Mouse (Mus musculus) retina, postnatal 7 days (tissue): ENCODE results near the gene Tmem190.
"Not testable (repeated sequence)": the region's sequence is repeated elsewhere in the genome, so short reads cannot be mapped to it uniquely, and the experiment has no call there.

Experiments
- DNase-seq: peaks from one replicate; pipeline ENCODE4 v3.0.0-alpha.2; 2012; ENCODE audit warnings: low read depth, low spot score

Gene Tmem190

GRCm38 (mm10) chr7:4812303-4813104, 29.8 kb downstream of the Tmem190 start, which contains the start of gene Ube2s:
Ube2s (minus strand) TSS chr7:4812590.
- peak; percentile 99 for DNase-seq

DNA sequence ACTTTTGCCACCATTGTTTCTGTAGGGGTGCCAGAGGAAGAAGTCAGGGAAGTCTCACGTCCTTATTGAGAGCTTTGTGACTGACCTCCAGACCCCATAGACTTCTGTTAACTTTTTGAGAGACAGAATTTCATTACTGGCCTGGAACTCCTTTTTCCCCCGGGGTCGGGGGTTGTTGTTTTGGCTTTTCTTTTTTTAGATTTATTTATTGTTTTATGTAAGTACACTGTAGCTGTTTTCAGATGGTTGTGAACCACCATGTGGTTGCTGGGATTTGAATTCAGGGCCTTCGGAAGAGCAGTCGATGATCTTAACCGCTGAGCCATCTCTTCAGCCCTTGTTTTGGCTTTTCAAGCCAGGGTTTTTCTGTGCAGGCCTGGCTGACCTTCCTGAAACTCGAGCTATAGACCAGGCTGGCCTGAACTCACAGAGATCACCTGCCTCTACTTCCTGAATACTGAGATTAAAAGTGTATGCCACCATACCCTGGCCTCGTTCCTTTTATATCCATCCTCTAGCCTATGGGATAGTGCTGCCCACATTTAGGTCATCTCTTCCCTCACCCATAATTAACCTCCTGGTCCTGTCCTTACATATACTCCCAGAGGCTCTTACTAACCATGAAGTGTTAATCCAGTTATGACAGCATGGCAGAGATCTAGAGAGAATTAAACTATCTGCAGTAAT, 30.5 kb downstream of the Tmem190 start:
- DNase-seq, result no peak

GRCm38 (mm10) chr7:4816559-4816958, 33.8 kb downstream of the Tmem190 start:
- DNase-seq, result no peak

GRCm38 (mm10) chr7:4820925-4821324, 38.2 kb downstream of the Tmem190 start:
- DNase-seq, result not testable (repeated sequence)

- DNase-seq, result no peak
Measured at GRCm38 (mm10) chr7:4821690-4822089, 39.0 kb downstream of the Tmem190 start.

DNA sequence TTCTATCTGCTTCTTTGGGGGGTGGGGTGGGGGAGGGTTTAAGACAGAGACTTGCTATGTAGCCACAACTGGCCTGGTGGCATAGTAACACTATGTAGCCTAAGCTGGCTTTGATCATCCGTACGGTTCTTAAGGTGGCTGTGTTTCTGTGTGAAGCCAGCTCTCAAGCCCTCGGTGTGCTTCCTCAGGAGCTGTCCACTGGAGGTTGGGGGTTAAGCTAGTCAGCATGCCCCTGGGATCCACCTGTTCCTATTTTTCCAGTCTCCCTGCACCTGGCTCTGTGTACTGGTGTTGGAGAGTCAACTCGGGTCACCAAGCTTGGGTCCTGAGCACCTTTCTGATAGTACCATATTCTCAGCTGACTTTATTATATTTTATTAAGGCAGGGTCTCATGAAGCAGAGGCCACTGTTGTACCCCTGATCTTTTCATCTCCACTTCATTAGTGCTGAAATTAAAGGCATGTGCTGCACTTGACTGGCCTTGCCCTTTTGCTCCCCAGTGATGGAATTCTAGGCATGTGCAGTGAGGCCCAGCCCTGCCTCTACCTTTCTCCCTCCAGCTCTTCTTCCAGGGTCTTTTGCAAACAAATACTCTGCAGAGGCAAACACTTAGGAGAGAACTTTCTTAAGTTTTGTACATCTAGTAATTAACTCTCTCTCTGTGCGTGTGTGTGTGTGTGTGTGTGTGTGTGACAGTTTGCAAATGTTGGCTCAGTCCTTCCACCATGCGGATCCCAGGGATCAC, 39.6 kb downstream of the Tmem190 start:
- no peak for DNase-seq

DNA sequence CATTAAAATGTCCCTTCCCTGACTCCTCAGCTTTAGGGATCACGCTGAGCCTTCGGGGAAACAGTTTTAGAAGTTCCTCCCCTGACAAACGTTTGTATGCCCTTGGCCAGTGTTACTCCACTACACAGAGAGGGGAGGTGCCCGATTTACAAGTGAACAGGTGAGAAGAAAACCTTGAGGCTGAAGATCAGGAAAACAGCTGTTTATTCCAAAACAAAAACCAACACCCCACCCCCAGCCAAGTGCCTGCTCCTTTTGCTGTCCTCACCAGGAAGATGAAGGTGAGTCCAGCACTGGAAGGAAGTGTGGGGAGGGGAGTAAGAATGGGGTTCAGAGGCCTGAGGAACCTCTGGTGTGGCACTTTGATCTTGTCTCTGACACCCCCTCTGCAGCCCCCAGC, 42.6 kb downstream of the Tmem190 start:
- no peak for DNase-seq

DNA sequence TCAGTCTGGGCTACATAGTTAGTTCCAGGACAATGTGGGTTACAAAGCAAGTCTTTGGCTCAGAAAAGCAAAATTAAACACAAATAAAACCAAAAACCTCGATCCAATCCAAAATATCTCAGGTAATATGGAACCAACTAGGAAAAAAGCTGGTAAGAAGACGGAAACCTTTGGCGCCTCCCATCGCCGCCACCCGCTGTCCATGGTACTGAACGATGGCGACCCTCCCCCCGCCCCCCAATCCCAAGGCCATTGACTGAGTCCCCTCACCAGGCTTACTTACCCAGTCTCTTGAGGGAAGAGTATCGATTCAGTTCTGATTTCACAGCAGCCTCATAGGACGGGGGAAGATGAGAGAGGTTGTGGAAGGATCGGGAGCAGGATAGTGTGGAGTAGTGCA, 47.7 kb downstream of the Tmem190 start:
- DNase-seq, result no peak
